Mouse (Mus musculus): ENCODE measurements around the gene Etl4. TPM values are rescaled to one million over a fixed set of nuclear protein-coding genes. Genes with fewer than 3 reads are reported as not detected.

The Etl4 gene
- polyA plus RNA-seq, 1 experiment from 2014 or later = 16.1 TPM

DNA sequence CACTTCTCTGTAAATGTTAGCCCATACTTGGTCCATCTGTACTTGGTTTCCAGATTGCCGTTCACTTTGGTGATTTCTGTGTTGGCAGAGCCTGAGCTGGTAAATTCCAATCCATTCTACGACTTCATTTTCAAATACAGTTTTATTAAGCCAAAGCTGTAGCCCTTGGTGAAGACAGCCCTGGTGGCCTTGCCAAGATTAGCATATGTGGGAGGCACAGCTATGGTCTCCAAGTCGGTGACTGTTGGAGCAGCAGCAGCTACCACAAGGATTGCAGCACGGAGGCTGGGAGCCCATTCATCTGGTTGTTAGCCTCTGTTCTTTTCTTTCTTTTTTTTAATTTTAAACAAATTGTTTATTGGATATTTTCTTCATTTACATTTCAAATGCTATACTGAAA, 128.1 kb downstream of the Etl4 start:
- no peak for ATAC-seq (ENCODE audit: low FRiP score, low read depth)
- Histone ChIP-seq H3K27ac (replicated peaks) (no peak overlapping the region), H3K4me3 (no peak overlapping the region), H3K4me1 (no peaks in the 10 kb centered on the region), H3K36me3 (no peaks in the 10 kb centered on the region), H3K4me2 (replicated peaks) (no peak overlapping the region), H3K9ac (replicated peaks) (no peak overlapping the region), H3K27me3 (no peaks in the 10 kb centered on the region), H3K9me3 (no peaks in the 10 kb centered on the region)
- WGBS = 92% methylated on average over 4 of the region's 4 CpGs

- Histone ChIP-seq H3K4me3 (no peak overlapping the region), H3K27me3 (no peaks in the 10 kb centered on the region), H3K9ac (replicated peaks) (no peak overlapping the region), H3K36me3 (no peaks in the 10 kb centered on the region), H3K4me2 (replicated peaks) (no peak overlapping the region), H3K4me1 (0 out of 2 replicates have a peak, but pooled peaks cover 2% of the 10 kb centered on the region), H3K27ac (replicated peaks) (no peak overlapping the region), H3K9me3 (no peaks in the 10 kb centered on the region)
- 64% methylated on average over 9 of the region's 9 CpGs for WGBS
- ATAC-seq (ENCODE audit: low FRiP score, low read depth) = no peak
Measured at GRCm38 (mm10) chr2:20072377-20072776, 162.8 kb downstream of the Etl4 start.

DNA sequence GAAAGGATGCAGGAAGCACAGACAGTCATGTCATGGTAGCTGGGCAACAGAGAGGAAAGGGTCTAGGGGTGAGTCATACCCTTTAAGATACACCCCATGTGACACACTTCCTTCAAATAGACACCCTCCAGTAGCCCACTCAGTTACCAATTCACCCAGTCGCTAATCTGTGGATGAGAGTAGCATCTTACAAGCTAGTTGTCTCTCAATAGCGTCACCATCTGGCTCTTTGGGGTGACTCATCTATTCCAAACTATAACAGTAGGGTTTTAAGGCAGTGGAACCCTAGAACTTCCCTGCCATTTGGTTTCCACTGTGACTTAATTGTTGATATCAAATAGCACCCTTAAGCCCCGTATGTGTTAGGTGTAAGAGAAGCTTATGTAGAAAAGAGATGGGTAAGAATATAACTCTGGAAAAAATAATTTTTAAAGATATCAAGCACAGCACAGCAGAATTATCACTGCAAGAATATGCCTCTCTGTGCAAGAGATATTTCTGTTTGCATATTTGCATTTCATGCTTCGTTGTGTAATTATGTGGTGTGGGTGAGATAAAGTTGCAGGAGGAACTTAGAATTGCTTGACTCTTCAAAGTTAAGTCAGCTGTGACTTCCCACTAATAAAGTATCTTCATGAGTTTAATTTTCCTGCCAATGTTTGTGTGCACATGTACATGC, 166.7 kb downstream of the Etl4 start:
- H3K27me3 ChIP-seq = no peaks in the 10 kb centered on the region
- H3K4me2 ChIP-seq (replicated peaks) = no peak overlapping the region
- no peaks in the 10 kb centered on the region for H3K9me3 ChIP-seq
- H3K9ac ChIP-seq (replicated peaks) = no peak overlapping the region
- H3K36me3 ChIP-seq = no peaks in the 10 kb centered on the region
- 0 out of 2 replicates have a peak, but pooled peaks cover 2% of the 10 kb centered on the region for H3K4me1 ChIP-seq
- H3K27ac ChIP-seq (replicated peaks) = no peak overlapping the region
- no peak overlapping the region for H3K4me3 ChIP-seq
- 90% methylated on average over 4 of the region's 4 CpGs for WGBS
- no peak for ATAC-seq (ENCODE audit: low FRiP score, low read depth)

GRCm38 (mm10) chr2:20084781-20085180, 175.2 kb downstream of the Etl4 start:
- H3K27me3 ChIP-seq = no peaks in the 10 kb centered on the region
- 87% methylated on average over 4 of the region's 4 CpGs for WGBS
- no peak overlapping the region for H3K4me2 ChIP-seq (replicated peaks)
- H3K36me3 ChIP-seq = no peaks in the 10 kb centered on the region
- no peak overlapping the region for H3K27ac ChIP-seq (replicated peaks)
- no peaks in the 10 kb centered on the region for H3K4me1 ChIP-seq
- H3K9me3 ChIP-seq = no peaks in the 10 kb centered on the region
- H3K9ac ChIP-seq (replicated peaks) = no peak overlapping the region
- ATAC-seq (ENCODE audit: low FRiP score, low read depth) = no peak
- no peak overlapping the region for H3K4me3 ChIP-seq

GRCm38 (mm10) chr2:20105456-20105855, 195.9 kb downstream of the Etl4 start:
- 71% methylated on average over 1 of the region's 1 CpGs for WGBS
- H3K4me1 ChIP-seq = no peaks in the 10 kb centered on the region
- no peak overlapping the region for H3K4me3 ChIP-seq
- no peak overlapping the region for H3K9ac ChIP-seq (replicated peaks)
- no peak for ATAC-seq (ENCODE audit: low FRiP score, low read depth)
- no peak overlapping the region for H3K27ac ChIP-seq (replicated peaks)
- no peaks in the 10 kb centered on the region for H3K9me3 ChIP-seq
- no peaks in the 10 kb centered on the region for H3K36me3 ChIP-seq
- no peak overlapping the region for H3K4me2 ChIP-seq (replicated peaks)
- no peaks in the 10 kb centered on the region for H3K27me3 ChIP-seq

DNA sequence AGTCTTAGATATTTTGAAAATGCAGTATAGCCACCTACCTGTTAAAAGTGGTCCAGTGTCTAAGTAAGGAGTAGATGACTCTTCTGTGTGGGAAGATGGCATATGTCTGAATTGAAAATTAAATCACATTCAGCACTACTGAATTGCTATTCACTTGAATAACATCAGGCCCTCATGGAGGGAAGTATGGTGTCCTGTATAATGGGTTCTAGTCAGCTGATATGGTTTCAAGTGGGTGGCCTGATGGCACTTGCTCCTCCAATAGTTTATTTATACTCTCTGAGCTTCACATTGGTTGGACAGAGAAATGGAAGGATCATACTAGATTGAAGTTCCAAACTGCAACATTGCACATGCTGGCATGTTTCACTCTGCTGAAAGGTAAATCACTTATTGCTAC, 202.1 kb downstream of the Etl4 start:
- H3K4me3 ChIP-seq = no peak overlapping the region
- H3K4me1 ChIP-seq = no peaks in the 10 kb centered on the region
- ATAC-seq (ENCODE audit: low FRiP score, low read depth) = no peak
- no peaks in the 10 kb centered on the region for H3K27me3 ChIP-seq
- H3K9ac ChIP-seq (replicated peaks) = no peak overlapping the region
- H3K36me3 ChIP-seq = no peaks in the 10 kb centered on the region
- no peaks in the 10 kb centered on the region for H3K9me3 ChIP-seq
- H3K4me2 ChIP-seq (replicated peaks) = no peak overlapping the region
- H3K27ac ChIP-seq (replicated peaks) = no peak overlapping the region

GRCm38 (mm10) chr2:20125914-20126313, 216.3 kb downstream of the Etl4 start:
- Histone ChIP-seq H3K27ac (replicated peaks) (no peak overlapping the region), H3K27me3 (no peaks in the 10 kb centered on the region), H3K9me3 (no peaks in the 10 kb centered on the region), H3K9ac (replicated peaks) (no peak overlapping the region), H3K36me3 (no peaks in the 10 kb centered on the region), H3K4me1 (no peaks in the 10 kb centered on the region), H3K4me2 (replicated peaks) (no peak overlapping the region), H3K4me3 (no peak overlapping the region)
- no peak for ATAC-seq (ENCODE audit: low FRiP score, low read depth)

DNA sequence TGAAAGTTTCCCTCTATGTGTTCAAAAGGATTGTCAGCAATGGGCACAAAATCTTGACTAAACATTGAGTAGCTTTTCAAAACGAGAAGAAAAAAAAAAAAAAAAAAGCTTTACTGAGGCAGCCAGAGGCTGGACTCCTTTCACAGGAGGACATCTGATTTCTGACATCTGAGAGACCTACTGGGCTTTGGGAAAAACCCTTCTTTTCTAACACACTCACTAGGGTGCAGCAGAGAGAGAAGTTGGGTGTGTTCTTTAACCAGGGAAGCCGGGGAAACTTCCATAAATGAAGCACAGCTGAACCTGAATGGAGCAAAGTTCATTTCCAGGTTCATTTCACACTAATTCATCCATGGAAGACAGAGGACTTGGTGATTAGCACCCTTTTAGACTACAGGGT, 222.2 kb downstream of the Etl4 start:
- Histone ChIP-seq H3K4me3 (no peak overlapping the region), H3K27me3 (no peaks in the 10 kb centered on the region), H3K27ac (replicated peaks) (no peak overlapping the region), H3K4me2 (replicated peaks) (no peak overlapping the region), H3K9ac (replicated peaks) (no peak overlapping the region), H3K9me3 (no peaks in the 10 kb centered on the region), H3K4me1 (no peaks in the 10 kb centered on the region), H3K36me3 (no peaks in the 10 kb centered on the region)
- ATAC-seq (ENCODE audit: low FRiP score, low read depth) = no peak
- WGBS = 40% methylated on average over 2 of the region's 2 CpGs

DNA sequence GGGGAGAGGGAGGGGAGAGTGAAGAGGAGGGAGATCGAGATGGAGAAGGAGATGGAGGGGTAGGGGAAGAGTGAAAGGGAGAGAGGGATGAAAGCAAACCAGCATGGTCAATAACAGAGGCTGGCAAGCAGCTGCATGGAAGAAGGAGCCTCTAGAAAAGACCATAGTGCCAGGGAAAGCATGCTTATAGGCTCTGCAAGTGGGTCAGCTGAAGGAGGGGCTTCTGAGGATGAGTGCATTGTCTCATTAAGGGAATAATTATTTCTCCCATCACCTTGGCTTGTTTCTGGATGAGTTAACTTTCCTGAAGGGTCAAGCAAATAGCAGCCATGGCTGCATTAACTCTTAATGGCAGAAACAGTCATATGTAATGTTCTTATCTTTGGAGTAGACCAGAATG, 228.8 kb downstream of the Etl4 start:
- no peaks in the 10 kb centered on the region for H3K27me3 ChIP-seq
- H3K27ac ChIP-seq (replicated peaks) = no peak overlapping the region
- no peak overlapping the region for H3K4me2 ChIP-seq (replicated peaks)
- no peaks in the 10 kb centered on the region for H3K4me1 ChIP-seq
- no peaks in the 10 kb centered on the region for H3K36me3 ChIP-seq
- H3K9ac ChIP-seq (replicated peaks) = no peak overlapping the region
- no peak for ATAC-seq (ENCODE audit: low FRiP score, low read depth)
- H3K9me3 ChIP-seq = no peaks in the 10 kb centered on the region
- WGBS = 82% methylated on average over 1 of the region's 1 CpGs
- no peak overlapping the region for H3K4me3 ChIP-seq

DNA sequence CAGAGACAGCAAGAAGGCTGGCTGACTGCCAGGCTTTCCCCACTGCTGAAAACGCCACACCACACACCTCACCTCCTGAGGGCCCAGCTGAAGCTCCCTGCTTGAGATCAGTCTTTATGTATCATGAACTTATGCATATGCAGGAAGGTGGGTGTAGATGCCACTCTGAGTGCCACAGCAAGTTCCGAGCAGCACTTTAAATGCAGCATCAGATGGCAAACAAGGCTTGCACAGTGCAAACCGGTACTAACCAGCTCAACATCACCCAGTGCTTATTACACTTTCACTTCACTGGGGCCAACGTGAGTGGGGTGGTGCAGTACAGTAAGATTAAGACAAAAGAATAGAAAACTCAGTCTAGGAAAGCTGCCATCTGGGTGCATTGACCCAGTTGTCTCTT, 235.8 kb downstream of the Etl4 start:
- H3K9ac ChIP-seq (replicated peaks) = no peak overlapping the region
- ATAC-seq (ENCODE audit: low FRiP score, low read depth) = no peak
- WGBS = 77% methylated on average over 4 of the region's 4 CpGs

DNA sequence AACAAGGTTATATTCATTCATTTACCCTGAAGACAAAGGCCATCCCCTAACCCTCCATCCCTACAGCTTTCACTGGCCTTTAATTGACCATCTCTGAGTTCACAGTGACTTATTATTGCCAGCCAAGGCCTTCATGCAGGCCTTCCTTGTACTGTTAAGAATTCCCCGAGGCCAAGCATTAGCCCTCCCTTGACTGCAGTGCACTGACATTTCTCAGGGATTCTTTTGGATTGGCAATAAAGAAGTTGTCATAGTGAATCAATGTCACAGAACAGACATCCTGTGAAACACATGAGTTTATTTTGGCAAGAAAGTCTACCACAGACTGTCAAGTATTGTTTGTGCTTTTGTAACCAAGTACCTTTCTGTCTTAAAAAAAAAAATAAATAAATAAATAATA, 257.5 kb downstream of the Etl4 start:
- 31% methylated on average over 1 of the region's 1 CpGs for WGBS
- ATAC-seq (ENCODE audit: low FRiP score, low read depth) = 0 out of 2 replicates have a peak, but pooled peaks have one; percentile 44
- no peak overlapping the region for H3K4me3 ChIP-seq
- no peaks in the 10 kb centered on the region for H3K36me3 ChIP-seq
- H3K27me3 ChIP-seq = no peaks in the 10 kb centered on the region
- H3K4me2 ChIP-seq (replicated peaks) = no peak overlapping the region
- no peak overlapping the region for H3K27ac ChIP-seq (replicated peaks)
- H3K9ac ChIP-seq (replicated peaks) = no peak overlapping the region
- H3K9me3 ChIP-seq = no peaks in the 10 kb centered on the region
- no peaks in the 10 kb centered on the region for H3K4me1 ChIP-seq

More for the DNA sequence above, 235.8 kb downstream of the Etl4 start:
- Histone ChIP-seq H3K4me1 (no peaks in the 10 kb centered on the region), H3K9me3 (no peaks in the 10 kb centered on the region), H3K4me2 (replicated peaks) (no peak overlapping the region), H3K27ac (replicated peaks) (no peak overlapping the region), H3K4me3 (no peak overlapping the region), H3K27me3 (no peaks in the 10 kb centered on the region), H3K36me3 (no peaks in the 10 kb centered on the region)

DNA sequence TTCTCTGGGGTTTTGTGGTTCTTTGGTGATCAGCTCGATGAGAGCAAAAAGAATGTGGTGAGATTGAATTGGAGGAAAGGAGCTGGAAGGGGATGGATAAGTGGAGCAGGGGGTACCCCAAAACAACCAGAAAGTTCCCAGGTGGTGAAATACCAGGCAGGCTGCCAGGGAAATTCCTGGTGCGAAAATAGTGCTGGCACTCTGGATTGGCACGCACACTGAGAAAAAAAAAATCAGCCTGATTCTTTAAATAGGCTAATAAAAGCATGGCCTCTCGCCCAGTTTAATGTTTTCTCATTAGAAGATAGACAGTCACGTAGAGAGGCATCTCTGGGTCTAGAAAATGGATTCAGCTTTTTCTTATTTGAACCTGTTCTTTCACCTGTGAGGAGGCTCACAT, 258.0 kb downstream of the Etl4 start:
- H3K27ac ChIP-seq (replicated peaks) = no peak overlapping the region
- no peak overlapping the region for H3K4me2 ChIP-seq (replicated peaks)
- H3K9me3 ChIP-seq = no peaks in the 10 kb centered on the region
- H3K9ac ChIP-seq (replicated peaks) = no peak overlapping the region
- no peaks in the 10 kb centered on the region for H3K36me3 ChIP-seq
- H3K27me3 ChIP-seq = no peaks in the 10 kb centered on the region
- no peaks in the 10 kb centered on the region for H3K4me1 ChIP-seq
- no peak overlapping the region for H3K4me3 ChIP-seq
- 80% methylated on average over 5 of the region's 5 CpGs for WGBS
- ATAC-seq (ENCODE audit: low FRiP score, low read depth) = no peak

DNA sequence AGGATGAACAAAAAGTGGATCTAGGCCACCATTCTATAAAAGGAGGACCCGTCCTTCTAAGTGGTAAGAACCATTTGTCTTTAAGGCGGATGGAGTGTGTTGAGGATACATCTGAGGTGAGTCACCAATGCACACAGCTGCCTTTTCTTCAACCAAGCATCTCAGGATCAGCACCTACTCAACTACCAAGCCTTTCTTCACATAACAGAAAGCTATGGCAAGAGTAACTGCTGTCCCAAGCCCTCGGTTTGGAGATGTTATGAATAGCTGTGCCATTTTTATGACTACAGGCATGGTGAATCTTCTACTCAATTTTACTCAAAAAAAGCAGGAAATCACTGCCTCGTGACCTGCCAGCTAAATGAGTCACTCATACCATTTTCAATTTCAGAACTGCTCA, 258.6 kb downstream of the Etl4 start:
- no peaks in the 10 kb centered on the region for H3K27me3 ChIP-seq
- H3K9ac ChIP-seq (replicated peaks) = no peak overlapping the region
- no peak overlapping the region for H3K27ac ChIP-seq (replicated peaks)
- H3K9me3 ChIP-seq = no peaks in the 10 kb centered on the region
- WGBS = 87% methylated on average over 4 of the region's 4 CpGs
- no peaks in the 10 kb centered on the region for H3K36me3 ChIP-seq
- no peaks in the 10 kb centered on the region for H3K4me1 ChIP-seq
- no peak overlapping the region for H3K4me2 ChIP-seq (replicated peaks)
- H3K4me3 ChIP-seq = no peak overlapping the region
- ATAC-seq (ENCODE audit: low FRiP score, low read depth) = no peak

Measured in midbrain, embryonic 12.5 days (tissue).